Mouse (Mus musculus) testis, adult 2 months (tissue): ENCODE data around the gene Rpl38.

Experiments
- CTCF ChIP-seq: fragments of 200-500 bp; IDR thresholded peaks from 2 replicates; pipeline ENCODE4 v1.5.1; 2012; ENCODE audit warnings: low read depth, mild to moderate bottlenecking, inconsistent platforms, low read length, moderate library complexity; ENCODE audit not compliant: control insufficient read depth, insufficient read depth, insufficient replicate concordance
- POLR2A ChIP-seq: fragments of 200-500 bp; IDR thresholded peaks from 2 replicates; pipeline ENCODE4 v1.6.1; 2012; ENCODE audit warnings: low read depth, mild to moderate bottlenecking, inconsistent platforms, low read length, moderate library complexity; ENCODE audit not compliant: control insufficient read depth

DNA sequence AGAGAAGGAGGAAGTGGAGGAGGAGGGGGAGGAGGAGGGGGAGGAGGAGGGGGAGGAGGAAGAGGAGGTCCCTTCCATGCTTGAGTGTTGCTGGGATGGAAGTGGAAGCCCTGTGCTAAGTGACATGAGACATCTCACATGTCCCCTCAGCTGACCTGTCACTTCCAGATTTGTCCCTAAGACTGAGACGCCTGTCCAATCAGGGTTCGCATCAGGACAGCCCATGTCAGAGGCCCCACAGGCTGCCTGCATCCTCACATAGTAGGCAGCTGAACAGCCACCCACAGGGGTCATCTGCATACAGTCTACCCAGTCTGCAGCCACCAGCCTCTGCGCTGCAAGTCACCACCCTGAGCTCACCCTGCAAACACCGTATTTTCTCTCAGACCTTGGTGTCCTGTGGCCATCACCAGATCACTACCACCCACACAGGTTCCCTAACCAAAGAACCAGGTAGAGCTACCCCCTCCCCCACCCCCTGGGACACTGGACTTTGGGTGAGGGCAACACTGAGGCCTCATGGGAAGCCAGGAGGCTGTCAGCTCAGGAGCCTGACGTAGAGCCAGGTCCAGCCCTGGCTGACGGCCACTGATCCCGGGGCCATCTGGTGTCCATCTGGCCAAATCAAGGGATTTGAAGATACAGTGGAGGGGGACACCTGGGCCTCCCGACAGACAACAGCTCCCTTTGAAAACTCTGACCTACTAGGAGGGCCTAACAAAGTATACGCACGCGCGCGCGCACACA, 16.5 kb downstream of the Rpl38 start:
- TF ChIP-seq POLR2A: no peak
- no peak for TF ChIP-seq CTCF
